Mouse (Mus musculus) embryonic facial prominence, embryonic 12.5 days (tissue): ENCODE results near the gene Ppp1r12c. TPM values are rescaled to one million over a fixed set of nuclear protein-coding genes. Genes with fewer than 3 reads are reported as not detected.
"Not testable (repeated sequence)": the region's sequence is repeated elsewhere in the genome, so short reads cannot be mapped to it uniquely, and the experiment has no call there.

Experiments used
- ATAC-seq: fragments of 200-750 bp; cut with Nextera tagmentation; 2 replicates; pipeline ENCODE4 v1.8.0; 2017; ENCODE audit not compliant: insufficient number of reproducible peaks, insufficient read depth, low FRiP score, low TSS enrichment
- H3K27ac ChIP-seq: fragments of 300-500 bp; sonication (generic); 2 replicates; pipeline ENCODE4 v1.5.1; 2016; ENCODE audit warnings: mild to moderate bottlenecking
- H3K27me3 ChIP-seq: fragments of 300-500 bp; sonication (generic); 2 replicates; pipeline ENCODE4 v1.6.1; 2016; ENCODE audit warnings: mild to moderate bottlenecking, moderate library complexity
- H3K36me3 ChIP-seq: fragments of 300-500 bp; sonication (generic); 2 replicates; pipeline ENCODE4 v1.6.1; 2016; ENCODE audit warnings: mild to moderate bottlenecking
- H3K4me1 ChIP-seq: fragments of 300-500 bp; sonication (generic); 2 replicates; pipeline ENCODE4 v1.6.1; 2016
- H3K4me2 ChIP-seq: fragments of 300-500 bp; sonication (generic); replicated peaks from 2 replicates; pipeline ENCODE4 v1.6.1; 2016; ENCODE audit warnings: mild to moderate bottlenecking, moderate library complexity
- H3K4me3 ChIP-seq: fragments of 300-500 bp; sonication (generic); 2 replicates; pipeline ENCODE4 v1.5.1; 2016; ENCODE audit warnings: mild to moderate bottlenecking
- H3K9ac ChIP-seq: fragments of 300-500 bp; sonication (generic); 2 replicates; pipeline ENCODE4 v1.6.1; 2016; ENCODE audit warnings: mild to moderate bottlenecking, moderate library complexity
- H3K9me3 ChIP-seq: fragments of 300-500 bp; sonication (generic); 2 replicates; pipeline ENCODE4 v1.6.1; 2016; ENCODE audit warnings: mild to moderate bottlenecking, moderate library complexity
- WGBS: fragments of 180-500 bp; shearing (Covaris S2); methylation state at CpG from one replicate; pipeline ENCODE4 v1.1.7; 2016; 5-methylcytosine and 5-hydroxymethylcytosine counted together
- polyA plus RNA-seq: library from polyadenylated mRNA; unstranded; fragments of >200 nt; fragmentation: Nextera tagmentation; extraction: Ambion mirVana; gene quantifications from 2 replicates; pipeline ENCODE4 v1.2.1, GENCODE M21; 2016

The Ppp1r12c gene
- polyA plus RNA-seq, 1 experiment from 2014 or later, result 65.6 TPM

DNA sequence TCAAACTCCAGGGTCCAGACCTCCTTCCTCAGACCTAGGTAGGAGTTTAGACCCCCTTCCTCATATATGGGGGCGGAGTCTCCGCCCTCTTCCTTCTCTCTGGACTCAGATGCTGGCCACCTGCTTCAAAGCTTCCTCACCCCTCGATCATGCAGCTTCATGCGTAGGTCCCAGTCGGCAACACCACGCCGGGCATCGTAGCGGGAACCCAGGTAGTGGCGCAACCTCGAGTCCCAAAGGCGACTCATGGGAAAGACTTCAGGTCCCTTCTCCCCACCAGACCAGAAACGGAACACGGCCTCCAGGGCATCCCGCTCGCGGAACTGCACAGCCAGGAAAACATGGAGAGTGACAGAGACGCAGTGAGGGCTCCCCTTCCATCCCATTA is 25.8 kb upstream of the Ppp1r12c start:
- ATAC-seq, result no peak
- H3K4me2 ChIP-seq, result peak overlapping the region; percentile 51
- WGBS, result 52% methylated on average over 18 of the region's 18 CpGs
- no peak overlapping the region; the same call in 1 of the 2 replicates for H3K4me3 ChIP-seq
- H3K36me3 ChIP-seq, result no peaks in the 10 kb centered on the region
- H3K9ac ChIP-seq, result no peak overlapping the region; the same call in 1 of the 2 replicates
- peaks cover 7% of the 10 kb centered on the region; the same call in 1 of the 2 replicates for H3K27me3 ChIP-seq
- H3K27ac ChIP-seq, result no peak overlapping the region
- peaks cover 12% of the 10 kb centered on the region; the same call in 1 of the 2 replicates for H3K4me1 ChIP-seq
- H3K9me3 ChIP-seq, result no peaks in the 10 kb centered on the region

DNA sequence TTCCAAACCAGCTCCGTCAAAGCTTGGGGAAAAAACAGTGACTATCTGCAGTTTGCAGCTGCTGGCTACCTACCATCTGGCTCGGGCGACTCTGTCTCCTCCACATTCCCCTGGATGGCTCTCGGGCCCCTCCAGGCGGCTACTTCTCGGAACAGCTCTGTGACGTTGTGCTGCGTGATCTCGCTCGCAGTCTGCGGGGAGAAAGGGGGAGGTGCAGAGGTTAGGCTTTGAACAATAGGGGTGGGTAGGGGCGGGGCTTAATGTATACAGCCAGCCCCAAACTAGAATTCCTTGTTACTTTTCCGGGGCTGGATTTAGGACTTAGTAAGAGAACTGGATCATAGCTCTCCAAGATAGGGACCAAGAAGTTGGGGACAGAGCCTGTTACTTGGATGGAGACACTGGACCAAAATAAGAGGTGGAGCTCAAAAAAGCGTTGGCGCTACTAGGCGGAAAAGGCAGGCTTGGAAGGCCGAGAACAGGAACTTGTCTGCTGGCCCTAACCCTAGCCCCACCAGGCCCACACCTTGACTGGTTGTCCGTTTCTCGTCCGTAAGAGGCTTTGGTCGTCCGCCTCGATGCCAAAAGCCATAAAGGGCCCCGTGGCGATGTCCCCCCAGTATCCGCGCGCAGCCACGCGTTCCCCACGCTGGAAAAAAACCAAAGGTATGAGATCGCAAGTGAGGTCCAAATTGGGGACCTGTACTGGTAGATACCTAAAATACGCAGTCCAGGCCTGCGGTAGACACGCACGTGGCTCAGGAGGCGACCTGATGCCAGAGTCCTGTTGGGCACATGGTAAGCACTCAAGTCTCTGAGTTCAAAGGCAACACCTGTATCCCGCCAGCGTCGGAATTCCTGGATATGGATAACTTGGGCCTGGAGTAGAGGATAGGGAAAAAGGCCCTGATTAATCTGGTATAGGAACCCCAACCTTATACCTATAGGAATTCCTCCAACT is 25.1 kb upstream of the Ppp1r12c start:
- H3K9ac ChIP-seq, result peak overlapping the region; percentile 43
- H3K4me3 ChIP-seq, result peak overlapping the region; percentile 32
- H3K36me3 ChIP-seq, result no peaks in the 10 kb centered on the region
- no peak overlapping the region; the same call in 1 of the 2 replicates for H3K27ac ChIP-seq
- H3K4me2 ChIP-seq, result peak overlapping the region; percentile 51
- WGBS, result 23% methylated on average over 40 of the region's 40 CpGs
- ATAC-seq, result peak; percentile 74
- H3K27me3 ChIP-seq, result peaks cover 7% of the 10 kb centered on the region; the same call in 1 of the 2 replicates
- no peaks in the 10 kb centered on the region for H3K9me3 ChIP-seq
- 0 out of 2 replicates have a peak, but pooled peaks cover 6% of the 10 kb centered on the region for H3K4me1 ChIP-seq

DNA sequence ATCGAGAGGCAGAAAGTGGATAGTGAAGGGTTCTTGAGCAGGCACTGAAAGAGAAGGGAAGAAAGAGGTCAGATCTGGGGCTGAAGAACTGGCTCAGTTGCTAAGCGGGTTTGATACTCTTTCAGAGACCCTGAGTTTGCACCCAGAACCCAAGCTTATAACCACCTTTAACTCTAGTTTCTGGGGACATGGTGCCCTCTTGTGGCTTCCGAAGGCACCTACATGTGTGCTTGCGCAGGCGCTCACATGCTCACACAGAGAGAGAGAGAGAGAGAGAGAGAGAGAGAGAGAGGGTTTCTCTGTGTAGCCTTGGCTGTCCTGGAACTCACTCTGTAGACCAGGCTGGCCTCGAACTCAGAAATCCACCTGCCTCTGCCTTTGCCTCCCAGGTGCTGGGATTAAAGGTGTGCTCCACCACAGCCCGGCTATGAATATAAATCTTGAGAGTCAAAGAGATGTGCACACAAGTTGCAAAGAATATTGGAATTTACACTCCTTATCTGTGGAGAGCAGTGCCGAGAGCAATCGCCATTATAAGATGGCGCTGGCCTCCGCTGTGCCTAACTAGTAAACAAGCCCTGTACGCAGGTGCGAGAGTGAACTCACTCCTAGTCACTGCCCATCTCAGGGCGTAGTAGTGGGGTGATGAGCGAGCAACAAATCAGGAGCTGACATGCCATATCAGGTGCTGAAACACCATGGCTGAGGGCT is 22.9 kb upstream of the Ppp1r12c start, which contains the start of gene Tnni3:
Gene Tnni3 (minus strand): TSS at position 18 of the 711 bp plus-strand sequence.
- Histone ChIP-seq H3K9ac (0 out of 2 replicates have a peak within 1 kb of the TSS, but pooled peaks have one; percentile 1), H3K4me1 (peaks cover 13% of the 10 kb centered on the region; the same call in 1 of the 2 replicates)
- not testable (repeated sequence) for H3K27ac ChIP-seq, H3K4me3 ChIP-seq, H3K4me2 ChIP-seq, H3K36me3 ChIP-seq, ATAC-seq, H3K9me3 ChIP-seq, H3K27me3 ChIP-seq
- 71% methylated on average over 15 of the region's 15 CpGs for WGBS

DNA sequence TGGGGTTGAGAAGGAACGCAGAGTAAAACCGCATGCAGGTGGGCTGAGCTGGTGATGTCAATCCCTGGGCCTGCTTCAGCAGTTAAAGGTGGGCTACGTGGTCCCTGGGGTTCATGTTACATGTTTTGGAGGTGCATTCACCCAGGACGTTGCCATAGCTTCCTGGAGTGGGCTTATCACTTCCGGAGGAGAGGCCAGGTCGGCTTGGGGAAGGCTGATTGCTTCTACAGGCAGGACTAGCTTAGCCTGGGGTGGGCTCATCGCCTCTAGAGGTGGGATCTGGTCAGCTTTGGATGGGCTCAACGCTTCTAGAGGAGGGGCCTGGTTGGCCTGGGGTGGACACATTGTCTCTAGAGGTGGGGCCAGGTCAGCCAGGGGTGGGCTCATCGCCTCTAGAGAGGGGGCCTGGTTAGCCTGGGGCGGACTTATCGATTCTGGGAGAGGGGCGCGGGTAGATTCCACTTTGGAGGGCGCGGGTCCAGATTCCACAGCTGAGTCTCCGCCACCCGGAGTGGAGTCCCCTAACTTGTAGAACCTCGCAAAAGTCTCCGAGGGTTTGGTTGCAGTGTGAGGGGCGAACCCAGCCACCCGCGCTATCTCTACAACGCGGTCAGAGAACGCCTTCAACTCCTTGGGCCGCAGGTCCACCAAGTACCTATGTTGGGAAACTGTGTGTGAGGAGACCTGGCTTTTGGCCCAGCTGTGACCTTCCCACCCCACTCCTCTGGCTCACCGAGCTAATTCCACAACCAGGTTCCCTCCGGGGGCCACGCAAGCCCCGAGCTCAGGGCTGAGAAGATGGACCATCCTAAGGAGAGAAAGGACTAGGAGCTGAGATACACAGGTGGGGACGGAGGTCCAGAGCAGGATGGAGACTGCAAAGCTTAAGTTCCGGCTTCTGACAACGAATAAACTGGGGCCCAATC is 22.0 kb upstream of the Ppp1r12c start:
- Histone ChIP-seq H3K4me1 (peaks cover 13% of the 10 kb centered on the region; the same call in 1 of the 2 replicates), H3K4me2 (no peak overlapping the region), H3K36me3 (no peaks in the 10 kb centered on the region), H3K27ac (no peak overlapping the region), H3K4me3 (no peak overlapping the region), H3K27me3 (peaks cover 7% of the 10 kb centered on the region; the same call in 1 of the 2 replicates), H3K9ac (0 out of 2 replicates have a peak overlapping the region, but pooled peaks have one; percentile 1), H3K9me3 (no peaks in the 10 kb centered on the region)
- no peak for ATAC-seq
- 86% methylated on average over 33 of the region's 33 CpGs for WGBS

DNA sequence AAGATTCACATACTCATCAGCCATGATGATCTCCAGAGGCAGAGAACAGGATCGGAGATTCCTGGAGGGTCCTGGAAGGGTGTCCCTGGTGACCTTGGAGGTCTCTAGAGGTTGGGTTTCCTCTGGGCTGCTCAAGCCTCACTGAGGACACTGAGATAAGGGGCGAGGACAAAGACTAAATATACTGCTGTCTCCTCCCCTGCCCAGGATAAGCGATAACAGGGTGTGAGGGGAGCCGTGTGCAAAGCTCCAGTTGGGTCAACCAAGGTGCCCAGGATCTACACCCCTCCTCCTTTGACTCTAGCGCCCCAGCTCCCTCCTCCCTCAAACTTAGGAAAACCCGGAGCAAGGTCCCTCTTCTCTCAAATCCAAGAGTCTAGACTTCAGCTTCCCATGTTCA is 20.8 kb upstream of the Ppp1r12c start:
- Histone ChIP-seq H3K27me3 (no peaks in the 10 kb centered on the region; the same call in 1 of the 2 replicates), H3K27ac (no peak overlapping the region), H3K4me3 (no peak overlapping the region), H3K4me2 (no peak overlapping the region), H3K36me3 (no peaks in the 10 kb centered on the region), H3K9ac (no peak overlapping the region), H3K4me1 (peaks cover 10% of the 10 kb centered on the region; the same call in 1 of the 2 replicates), H3K9me3 (no peaks in the 10 kb centered on the region)
- no peak for ATAC-seq
- 79% methylated on average over 6 of the region's 6 CpGs for WGBS

DNA sequence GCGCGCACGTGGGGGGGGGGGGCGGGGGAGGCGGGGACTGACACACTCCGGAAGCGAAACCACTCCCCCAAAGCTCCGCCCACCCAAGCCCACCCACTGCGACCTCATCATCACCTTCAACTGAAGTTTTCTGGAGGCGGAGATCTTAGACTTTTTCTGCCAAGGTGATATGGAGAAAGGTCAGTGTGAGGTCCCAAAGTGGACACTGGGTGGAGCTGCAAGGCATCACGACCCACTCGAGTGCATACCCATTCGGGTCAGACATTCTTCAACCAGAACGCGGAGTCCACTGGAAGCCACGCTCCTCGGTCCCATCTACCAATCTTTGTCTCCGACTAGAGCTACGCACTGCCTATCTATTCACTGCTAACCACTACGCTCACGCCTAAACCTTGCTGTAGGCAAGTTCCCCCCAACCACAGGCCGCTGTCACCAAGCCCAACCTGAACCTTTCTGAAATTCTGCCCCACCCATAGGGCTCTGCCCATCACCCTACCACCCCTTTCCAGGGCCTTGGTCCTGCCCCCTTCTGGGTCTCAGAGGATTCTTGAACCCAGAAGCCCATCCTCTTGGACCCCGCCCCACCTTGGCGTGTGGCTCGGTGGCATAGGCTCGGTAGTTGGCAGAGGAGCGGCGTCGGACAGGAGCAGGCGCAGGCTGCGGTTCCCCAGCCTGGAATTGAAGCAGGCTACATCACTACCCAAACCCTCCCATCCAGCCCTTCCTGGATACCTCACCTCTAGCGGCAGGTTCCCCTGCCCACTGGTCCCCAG is 19.9 kb upstream of the Ppp1r12c start:
- Histone ChIP-seq H3K27me3 (no peaks in the 10 kb centered on the region), H3K4me2 (peak overlapping the region; percentile 47), H3K9me3 (no peaks in the 10 kb centered on the region), H3K9ac (peak overlapping the region; percentile 40; the same call in 1 of the 2 replicates), H3K4me1 (peaks cover 9% of the 10 kb centered on the region; the same call in 1 of the 2 replicates), H3K36me3 (no peaks in the 10 kb centered on the region), H3K27ac (no peak overlapping the region), H3K4me3 (peak overlapping the region; percentile 24)
- ATAC-seq, result no peak
- 39% methylated on average over 32 of the region's 32 CpGs for WGBS

DNA sequence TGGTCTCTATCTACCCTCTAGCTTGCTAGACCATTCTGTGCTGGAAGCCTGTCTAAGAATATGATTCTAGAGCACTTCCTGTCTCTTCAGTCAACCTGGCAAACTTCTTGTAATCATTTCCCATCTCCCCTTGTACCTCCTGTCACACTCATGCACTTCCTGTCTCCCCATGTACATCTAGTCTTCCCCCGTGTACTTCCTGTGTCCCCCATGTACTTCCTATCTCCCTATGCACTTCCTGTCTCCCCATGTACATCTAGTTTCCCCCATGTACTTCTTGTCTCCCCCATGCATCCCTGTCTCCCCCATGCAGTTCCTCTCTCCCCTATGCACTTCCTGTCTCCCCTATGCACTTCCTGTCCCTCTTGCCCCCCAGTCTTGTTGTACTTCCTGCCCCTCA is 17.0 kb upstream of the Ppp1r12c start:
- no peak for ATAC-seq
- Histone ChIP-seq H3K27me3 (no peaks in the 10 kb centered on the region), H3K9ac (no peak overlapping the region), H3K27ac (no peak overlapping the region), H3K4me1 (peaks cover 16% of the 10 kb centered on the region; the same call in 1 of the 2 replicates), H3K36me3 (no peaks in the 10 kb centered on the region), H3K9me3 (no peaks in the 10 kb centered on the region), H3K4me2 (no peak overlapping the region), H3K4me3 (no peak overlapping the region)
- WGBS, result 73% methylated on average over 1 of the region's 1 CpGs

DNA sequence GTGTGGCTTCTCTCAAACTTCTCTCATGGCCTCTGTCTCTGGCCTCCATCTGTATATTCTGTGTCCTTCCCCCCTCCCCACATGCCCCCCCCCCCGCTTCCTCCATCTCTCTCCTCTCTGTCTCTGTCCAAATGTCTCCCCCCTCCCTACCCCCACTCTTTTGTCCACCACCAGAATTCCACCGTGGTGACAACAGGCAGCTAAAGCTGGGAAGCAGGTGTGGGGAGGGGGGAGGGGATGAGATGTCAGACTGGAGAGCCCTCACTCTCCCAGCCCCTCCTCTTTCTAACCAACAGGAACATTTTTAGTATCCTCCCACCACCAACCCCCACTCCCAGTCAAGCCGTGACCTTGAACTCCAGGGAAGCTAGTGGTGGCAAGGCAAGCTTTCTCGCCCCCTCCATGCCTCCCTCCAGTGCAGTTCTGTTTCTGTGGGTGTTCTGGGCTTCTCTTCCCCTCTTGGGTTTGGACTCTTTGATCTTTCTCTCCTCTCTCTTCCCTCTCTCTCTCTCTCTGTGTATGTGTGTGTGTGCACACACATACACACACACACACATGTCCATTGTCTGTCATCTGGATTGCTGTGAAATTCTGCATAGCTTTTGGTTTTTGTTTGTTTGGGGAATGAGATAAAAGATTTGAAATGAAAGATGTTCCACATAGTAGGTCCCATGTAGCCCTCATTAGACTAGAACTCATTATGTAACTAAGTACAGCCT is 15.0 kb upstream of the Ppp1r12c start, which contains the start of gene Tnnt1:
Gene Tnnt1 (minus strand): TSS at position 51 of the 719 bp plus-strand sequence.
- WGBS, result 15% methylated on average over 4 of the region's 4 CpGs
- Histone ChIP-seq H3K4me2 (no peak within 1 kb of the TSS), H3K9me3 (no peaks in the 10 kb centered on the region), H3K9ac (no peak within 1 kb of the TSS), H3K27ac (0 out of 2 replicates have a peak within 1 kb of the TSS, but pooled peaks have one; percentile 26), H3K4me1 (peaks cover 16% of the 10 kb centered on the region; the same call in 1 of the 2 replicates), H3K27me3 (no peaks in the 10 kb centered on the region), H3K36me3 (no peaks in the 10 kb centered on the region), H3K4me3 (no peak within 1 kb of the TSS)
- no peak for ATAC-seq

DNA sequence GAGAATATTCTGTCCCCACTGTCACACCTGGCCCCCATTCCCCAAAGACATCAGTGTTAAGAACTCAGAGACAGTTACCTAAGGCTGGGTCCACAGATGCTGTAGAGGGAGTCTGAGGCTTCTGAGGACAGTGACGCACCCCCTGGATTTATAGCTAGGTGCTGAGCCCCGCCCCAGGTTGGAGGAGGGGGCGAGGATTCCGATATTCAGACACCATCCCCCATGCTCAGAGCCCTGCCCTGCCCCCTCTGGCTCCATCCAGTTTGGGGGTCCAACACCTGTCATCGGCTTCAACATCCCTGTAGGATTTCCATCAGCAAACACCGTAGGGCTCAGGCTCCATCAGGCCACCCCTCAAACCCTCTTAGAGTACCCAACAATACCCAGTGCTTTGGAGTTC is 14.4 kb upstream of the Ppp1r12c start:
- H3K4me2 ChIP-seq, result no peak overlapping the region
- WGBS, result 61% methylated on average over 6 of the region's 6 CpGs
- no peaks in the 10 kb centered on the region for H3K9me3 ChIP-seq
- peaks cover 15% of the 10 kb centered on the region; the same call in 1 of the 2 replicates for H3K4me1 ChIP-seq
- H3K9ac ChIP-seq, result no peak overlapping the region
- ATAC-seq, result no peak
- no peak overlapping the region for H3K27ac ChIP-seq
- no peak overlapping the region for H3K4me3 ChIP-seq
- H3K27me3 ChIP-seq, result no peaks in the 10 kb centered on the region
- H3K36me3 ChIP-seq, result no peaks in the 10 kb centered on the region
